Mouse (Mus musculus): ENCODE data around the gene Svip. TPM values are rescaled to one million over a fixed set of nuclear protein-coding genes. Genes with fewer than 3 reads are reported as not detected.

Gene Svip
- polyA plus RNA-seq, 1 experiment from 2014 or later = 7.3 TPM

DNA sequence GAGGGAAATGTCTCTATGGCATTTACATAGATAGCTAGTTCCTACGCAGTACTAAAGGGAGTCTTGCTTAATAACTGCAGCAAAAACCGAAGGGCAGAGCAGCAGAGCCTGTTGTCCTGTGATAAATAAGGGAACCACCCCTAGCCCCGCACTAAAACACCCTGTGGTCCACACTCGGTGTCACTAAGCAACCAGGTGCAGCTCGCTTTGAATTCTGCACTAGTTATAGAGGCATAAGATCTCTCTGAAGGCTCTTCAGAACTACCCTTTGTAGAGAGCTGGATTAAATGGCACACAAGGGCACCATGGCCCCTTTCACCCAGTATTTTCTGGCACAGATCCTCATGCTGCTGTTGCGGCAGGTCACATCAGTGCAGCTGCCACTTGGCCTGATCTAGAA lies 30.6 kb downstream of the Svip start:
- no peaks in the 10 kb centered on the region for H3K9me3 ChIP-seq (ENCODE audit: low read depth, low read length)
- ATAC-seq (ENCODE audit: insufficient read depth) = no peak

DNA sequence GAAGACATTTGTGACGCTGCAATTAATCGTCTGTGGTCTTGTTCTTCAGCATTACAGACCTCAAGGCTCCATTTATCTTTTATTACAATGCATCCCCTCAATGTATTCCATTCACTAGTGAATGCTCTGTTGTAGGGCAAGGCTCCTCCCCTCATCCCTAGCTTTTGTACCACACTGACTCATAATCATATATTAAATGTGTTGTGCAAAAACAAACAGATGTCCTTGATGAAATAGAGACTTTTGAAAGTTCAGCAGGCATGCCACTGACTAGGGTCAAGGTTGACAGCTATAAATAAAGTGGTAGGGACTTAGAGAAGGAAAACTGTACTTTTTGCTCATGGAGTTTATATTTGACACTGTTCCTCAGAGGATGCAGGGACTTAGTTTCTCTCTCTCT lies 32.3 kb downstream of the Svip start:
- 82% methylated on average over 2 of the region's 2 CpGs for WGBS
- H3K4me3 ChIP-seq (ENCODE audit: low read depth, low read length) = no peak overlapping the region
- no peak for TF ChIP-seq CTCF (IDR thresholded peaks at IDR 0.05; ENCODE audit: low read depth)
- no peaks in the 10 kb centered on the region for H3K27me3 ChIP-seq (ENCODE audit: insufficient read depth, low read length)
- ATAC-seq (ENCODE audit: insufficient read depth) (no peak), DNase-seq (no peak)
- H3K36me3 ChIP-seq (ENCODE audit: insufficient read depth) = no peaks in the 10 kb centered on the region
- H3K27ac ChIP-seq (ENCODE audit: low read depth) = no peak overlapping the region
- no peak overlapping the region for H3K9ac ChIP-seq
- H3K4me1 ChIP-seq (ENCODE audit: insufficient read depth) = no peaks in the 10 kb centered on the region
- no peak overlapping the region for H3K4me2 ChIP-seq
- H3K9me3 ChIP-seq (ENCODE audit: low read depth, low read length) = no peaks in the 10 kb centered on the region

More for the DNA sequence above, 30.6 kb downstream of the Svip start:
- no peak for TF ChIP-seq CTCF (IDR thresholded peaks at IDR 0.05; ENCODE audit: low read depth)
- no peaks in the 10 kb centered on the region for H3K4me1 ChIP-seq (ENCODE audit: insufficient read depth)
- no peaks in the 10 kb centered on the region for H3K36me3 ChIP-seq (ENCODE audit: insufficient read depth)
- no peak overlapping the region for H3K9ac ChIP-seq
- no peak overlapping the region for H3K4me3 ChIP-seq (ENCODE audit: low read depth, low read length)
- 73% methylated on average over 6 of the region's 6 CpGs for WGBS
- DNase-seq = no peak
- H3K4me2 ChIP-seq = no peak overlapping the region
- H3K27ac ChIP-seq (ENCODE audit: low read depth) = no peak overlapping the region
- no peaks in the 10 kb centered on the region for H3K27me3 ChIP-seq (ENCODE audit: insufficient read depth, low read length)

DNA sequence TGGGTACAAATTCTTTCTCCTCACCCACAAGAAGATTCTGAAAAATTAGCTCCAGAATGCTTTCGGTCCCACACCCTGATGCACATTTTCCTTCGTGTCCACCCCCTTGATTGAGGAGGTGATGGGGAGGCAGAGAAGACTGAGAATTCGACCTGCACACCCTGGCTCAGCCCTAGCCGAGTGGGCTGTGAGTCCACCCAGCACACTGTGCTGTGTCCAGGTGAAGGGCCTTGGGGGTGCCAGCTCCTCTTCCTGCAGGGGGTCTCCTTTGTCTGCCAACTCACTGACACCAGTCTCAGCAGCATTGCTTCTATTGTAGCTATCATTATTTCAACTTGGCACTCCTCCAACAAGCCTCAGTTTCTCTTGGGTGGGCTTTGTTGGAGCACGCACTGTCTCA lies 32.7 kb downstream of the Svip start:
- H3K36me3 ChIP-seq (ENCODE audit: insufficient read depth) = no peaks in the 10 kb centered on the region
- H3K27me3 ChIP-seq (ENCODE audit: insufficient read depth, low read length) = no peaks in the 10 kb centered on the region
- WGBS = 63% methylated on average over 5 of the region's 5 CpGs
- H3K4me2 ChIP-seq = no peak overlapping the region
- H3K4me1 ChIP-seq (ENCODE audit: insufficient read depth) = no peaks in the 10 kb centered on the region
- no peak overlapping the region for H3K9ac ChIP-seq
- TF ChIP-seq CTCF (IDR thresholded peaks at IDR 0.05; ENCODE audit: low read depth) = no peak
- ATAC-seq (ENCODE audit: insufficient read depth) (no peak), DNase-seq (no peak)
- H3K9me3 ChIP-seq (ENCODE audit: low read depth, low read length) = no peaks in the 10 kb centered on the region
- H3K27ac ChIP-seq (ENCODE audit: low read depth) = no peak overlapping the region
- no peak overlapping the region for H3K4me3 ChIP-seq (ENCODE audit: low read depth, low read length)

DNA sequence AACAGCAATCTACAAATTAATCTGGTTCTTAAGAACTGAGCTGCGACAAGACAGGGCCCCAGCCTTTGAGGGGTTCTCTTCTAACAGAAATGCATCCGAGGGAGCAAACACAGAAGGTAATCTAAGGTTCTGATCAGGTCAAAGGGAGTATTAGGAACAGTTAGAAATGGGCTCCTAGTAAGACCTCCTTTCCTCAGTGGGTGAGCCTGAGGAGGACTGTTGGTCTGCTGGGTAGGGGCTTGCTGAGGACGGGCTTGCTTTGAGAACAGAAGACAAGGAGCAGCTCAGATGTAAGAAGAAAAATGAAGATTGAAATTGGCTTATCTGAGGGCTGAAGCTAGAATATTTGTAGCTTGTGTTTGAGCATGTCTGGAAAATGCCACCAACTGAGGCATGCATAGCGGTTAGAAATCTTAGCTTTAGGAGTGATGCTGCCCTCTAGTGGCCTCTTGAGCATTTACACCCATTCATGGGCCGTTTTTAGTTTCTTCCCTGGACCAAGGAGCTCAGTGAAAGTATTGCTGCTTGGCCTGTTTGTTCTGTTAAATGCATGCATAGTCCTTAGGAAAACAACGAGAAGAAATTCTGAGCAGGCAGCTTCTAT lies 33.5 kb downstream of the Svip start:
- Histone ChIP-seq H3K9ac (no peak overlapping the region), H3K27ac (ENCODE audit: low read depth) (no peak overlapping the region), H3K36me3 (ENCODE audit: insufficient read depth) (no peaks in the 10 kb centered on the region), H3K4me3 (ENCODE audit: low read depth, low read length) (no peak overlapping the region), H3K4me1 (ENCODE audit: insufficient read depth) (no peaks in the 10 kb centered on the region), H3K27me3 (ENCODE audit: insufficient read depth, low read length) (no peaks in the 10 kb centered on the region), H3K9me3 (ENCODE audit: low read depth, low read length) (no peaks in the 10 kb centered on the region), H3K4me2 (no peak overlapping the region)
- DNase-seq = peak; percentile 82
- no peak; the same call in 1 of the 2 replicates for ATAC-seq (ENCODE audit: insufficient read depth)
- 32% methylated on average over 6 of the region's 6 CpGs for WGBS
- TF ChIP-seq CTCF (IDR thresholded peaks at IDR 0.05; ENCODE audit: low read depth) = peak; percentile 85

DNA sequence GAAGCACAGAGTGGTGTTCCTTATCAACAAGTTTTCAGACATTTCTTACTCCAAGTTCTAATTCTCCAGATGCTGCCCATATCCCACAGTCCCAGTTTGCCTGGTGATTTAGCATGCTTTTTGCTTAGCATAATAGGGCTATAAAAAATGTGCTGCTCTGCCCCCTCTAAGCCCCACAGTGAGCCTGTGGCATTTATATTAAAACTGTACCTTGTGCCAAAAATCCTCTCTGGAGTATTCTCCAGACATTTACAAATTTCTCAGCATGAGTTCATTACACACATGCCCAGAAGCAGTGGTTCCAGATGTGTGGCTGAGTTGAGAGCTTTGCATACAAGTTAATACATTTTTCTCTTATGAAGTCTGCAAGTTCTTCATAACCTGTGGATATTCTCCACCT lies 36.4 kb downstream of the Svip start:
- H3K4me3 ChIP-seq (ENCODE audit: low read depth, low read length) = no peak overlapping the region
- no peaks in the 10 kb centered on the region for H3K36me3 ChIP-seq (ENCODE audit: insufficient read depth)
- H3K27me3 ChIP-seq (ENCODE audit: insufficient read depth, low read length) = no peaks in the 10 kb centered on the region
- no peak for ATAC-seq (ENCODE audit: insufficient read depth)
- no peak for DNase-seq
- H3K9me3 ChIP-seq (ENCODE audit: low read depth, low read length) = no peaks in the 10 kb centered on the region
- no peaks in the 10 kb centered on the region for H3K4me1 ChIP-seq (ENCODE audit: insufficient read depth)
- no peak overlapping the region for H3K9ac ChIP-seq
- H3K4me2 ChIP-seq = no peak overlapping the region
- no peak for TF ChIP-seq CTCF (IDR thresholded peaks at IDR 0.05; ENCODE audit: low read depth)
- no peak overlapping the region for H3K27ac ChIP-seq (ENCODE audit: low read depth)

DNA sequence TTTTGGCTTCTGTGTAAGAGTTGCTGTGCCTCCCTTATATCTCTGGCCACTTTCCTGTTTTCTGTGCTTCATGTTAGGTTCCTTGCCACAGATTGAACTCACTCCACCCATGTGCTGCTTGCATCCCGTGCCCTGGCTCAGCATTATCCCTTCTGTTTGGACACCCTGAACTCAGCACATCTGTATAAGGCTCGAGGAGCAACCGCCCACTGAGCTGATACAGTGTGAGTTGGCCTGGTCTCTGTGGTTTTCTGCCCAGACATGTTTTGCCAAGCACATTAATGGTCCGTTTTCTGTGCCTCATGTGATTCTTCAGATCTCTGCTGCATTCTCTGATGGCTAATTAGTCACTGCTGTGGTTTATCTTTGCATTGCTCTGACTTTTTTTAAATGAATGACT lies 38.2 kb downstream of the Svip start:
- H3K27ac ChIP-seq (ENCODE audit: low read depth) = no peak overlapping the region
- H3K9ac ChIP-seq = no peak overlapping the region
- no peak overlapping the region for H3K4me2 ChIP-seq
- no peaks in the 10 kb centered on the region for H3K4me1 ChIP-seq (ENCODE audit: insufficient read depth)
- TF ChIP-seq CTCF (IDR thresholded peaks at IDR 0.05; ENCODE audit: low read depth) = no peak
- H3K36me3 ChIP-seq (ENCODE audit: insufficient read depth) = no peaks in the 10 kb centered on the region
- H3K4me3 ChIP-seq (ENCODE audit: low read depth, low read length) = no peak overlapping the region
- DNase-seq = no peak
- 76% methylated on average over 4 of the region's 4 CpGs for WGBS
- no peak for ATAC-seq (ENCODE audit: insufficient read depth)
- H3K9me3 ChIP-seq (ENCODE audit: low read depth, low read length) = no peaks in the 10 kb centered on the region
- H3K27me3 ChIP-seq (ENCODE audit: insufficient read depth, low read length) = no peaks in the 10 kb centered on the region

DNA sequence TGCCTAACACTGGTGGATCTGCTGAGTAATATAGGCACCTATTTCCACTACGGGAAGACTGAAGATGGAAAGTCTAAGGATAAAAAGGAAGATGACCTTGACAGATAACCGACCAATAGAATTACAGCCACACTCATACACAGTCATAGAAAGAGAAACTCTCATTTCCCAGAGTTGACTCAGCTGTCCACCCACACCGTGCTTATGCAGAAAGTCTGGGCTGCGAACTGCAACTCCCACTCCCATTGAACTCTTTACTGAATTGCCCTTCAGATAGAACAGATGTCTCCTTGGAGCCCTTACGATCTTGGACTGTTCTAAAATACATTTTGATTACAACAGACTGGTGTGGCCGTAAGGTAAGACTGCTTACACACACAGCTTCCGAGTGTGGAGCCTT lies 41.1 kb downstream of the Svip start:
- Histone ChIP-seq H3K36me3 (ENCODE audit: insufficient read depth) (no peaks in the 10 kb centered on the region), H3K27me3 (ENCODE audit: insufficient read depth, low read length) (no peaks in the 10 kb centered on the region), H3K9me3 (ENCODE audit: low read depth, low read length) (no peaks in the 10 kb centered on the region), H3K4me1 (ENCODE audit: insufficient read depth) (no peaks in the 10 kb centered on the region), H3K9ac (no peak overlapping the region), H3K4me3 (ENCODE audit: low read depth, low read length) (no peak overlapping the region), H3K27ac (ENCODE audit: low read depth) (no peak overlapping the region), H3K4me2 (no peak overlapping the region)
- TF ChIP-seq CTCF (IDR thresholded peaks at IDR 0.05; ENCODE audit: low read depth) = no peak
- WGBS = 84% methylated on average over 7 of the region's 7 CpGs
- ATAC-seq (ENCODE audit: insufficient read depth) (no peak), DNase-seq (no peak)
